Mouse (Mus musculus) adrenal gland, adult 10 weeks (tissue): Measurements from ENCODE around the gene Tspan13. TPM values are rescaled to one million over a fixed set of nuclear protein-coding genes. Genes with fewer than 3 reads are reported as not detected.

ENCODE experiments used
- polyA plus RNA-seq: library from polyadenylated mRNA; stranded (reverse); fragments of 350-450 nt; fragmentation: Illumina TruSeq; extraction: RNeasy Lipid Tissue Mini Kit (QIAGEN cat#74804); gene quantifications from one replicate; pipeline ENCODE4 v1.2.3, GENCODE M21; 2014; ENCODE audit warnings: low read depth, low replicate concordance

Gene Tspan13
- polyA plus RNA-seq = 42.5 TPM

DNA sequence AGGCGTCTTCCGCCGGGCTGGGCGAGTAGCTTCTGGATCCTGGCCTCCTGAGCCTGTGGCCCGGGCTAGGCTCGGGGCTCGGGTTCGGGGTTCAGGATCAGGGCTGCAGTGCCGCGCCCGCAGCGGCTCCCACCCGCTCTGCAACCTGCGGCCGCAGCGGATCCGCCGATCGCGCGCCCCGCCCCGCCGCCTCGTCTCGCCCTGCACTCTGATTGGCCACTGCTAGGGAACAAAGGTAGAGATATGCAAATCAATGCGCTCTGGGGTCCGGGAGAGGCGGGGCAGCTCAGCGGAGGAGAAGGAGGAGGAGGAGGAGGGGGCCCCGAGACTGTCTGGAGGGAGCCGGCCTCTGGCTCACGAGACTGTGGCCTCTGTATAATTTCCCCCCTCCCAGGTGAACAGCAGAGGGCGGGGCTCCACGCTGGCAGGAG lies at the start of gene Tspan13:
Tspan13 (minus strand) TSS at position 153 of the 431 bp plus-strand sequence.

DNA sequence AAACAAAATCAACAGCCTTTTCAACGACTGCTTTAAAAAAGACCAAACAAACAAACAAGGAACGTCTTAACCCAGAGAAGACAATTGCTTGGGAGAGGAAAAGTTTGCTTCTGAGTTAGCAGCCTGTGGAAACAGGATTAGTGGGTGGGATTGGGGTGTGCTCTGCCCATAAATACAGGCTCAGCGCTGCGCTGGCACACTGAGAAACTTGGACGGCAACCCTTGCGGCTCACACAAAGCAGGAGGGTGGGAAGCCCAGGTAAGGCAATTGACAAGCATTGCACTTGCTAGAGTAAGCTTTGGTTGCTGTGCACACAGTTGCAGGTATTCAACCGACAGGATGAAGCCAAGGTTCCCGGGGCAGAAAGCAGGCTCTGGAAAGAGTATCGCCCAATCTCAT lies 49.6 kb downstream of the Tspan13 start, which contains the start of gene Agr2:
Agr2 (plus strand) TSS at position 197 of the 400 bp plus-strand sequence.

Other genes with a start within 250 kb of the Tspan13 start
- not detected for gene Agr3, start 116.9 kb downstream of the Tspan13 start, polyA plus RNA-seq
- gene Agr2, start 49.6 kb downstream of the Tspan13 start, polyA plus RNA-seq = not detected
- 54.1 TPM for gene Ankmy2, start 114.6 kb upstream of the Tspan13 start, polyA plus RNA-seq
- gene Bzw2, start 115.6 kb upstream of the Tspan13 start, polyA plus RNA-seq = 19.3 TPM
- gene Lrrc72, start 210.9 kb upstream of the Tspan13 start, polyA plus RNA-seq = not detected